Mouse (Mus musculus): ENCODE measurements at regions not wholly inside any gene's neighbourhood (a gene's known extent, or its start where the extent isn't known, plus 50 kb on each side); places are given as distances from the start of the nearest gene placed in this dataset.

GRCm38 (mm10) chr12:12551818-12552217 lies 289.9 kb downstream of the Fam49a start:
- TF ChIP-seq CTCF (IDR thresholded peaks at IDR 0.05; ENCODE audit: control insufficient read depth, insufficient read depth, insufficient replicate concordance, low read depth, low read length): no peak
- TF ChIP-seq POLR2A (IDR thresholded peaks at IDR 0.05; ENCODE audit: control insufficient read depth, low read depth, low read length): no peak
